Mouse (Mus musculus): ENCODE results near the gene Trim25.

- TF ChIP-seq POLR2A (IDR thresholded peaks at IDR 0.05; ENCODE audit: control insufficient read depth, extremely low read depth, insufficient read depth, low read length, poor library complexity) (no peak), CTCF (IDR thresholded peaks at IDR 0.05; ENCODE audit: borderline replicate concordance, control insufficient read depth, extremely low read depth, insufficient read depth, low read length, poor library complexity) (no peak)
Observed at GRCm38 (mm10) chr11:89005473-89005872, 6.3 kb downstream of the Trim25 start.
